Mouse (Mus musculus) thymus, postnatal 10 days (tissue): ENCODE measurements around the gene Ptpn18.
"Not testable (repeated sequence)": the region's sequence is repeated elsewhere in the genome, so short reads cannot be mapped to it uniquely, and the experiment has no call there.

Source experiments
- DNase-seq, 2 experiments: peaks; one replicate each; pipeline ENCODE4 v3.0.0; 2021; ENCODE audit warnings: low spot score in 2 of 2

Ptpn18 gene

GRCm38 (mm10) chr1:34459284-34460060 is at the start of gene Ptpn18:
Gene Ptpn18 (plus strand): TSS chr1:34459762.
- DNase-seq: peak; percentile 80 to 90

- DNase-seq: no peak
These were observed 31.1 kb upstream of the Ptpn18 start for GRCm38 (mm10) chr1:34428466-34428865.

GRCm38 (mm10) chr1:34429281-34429680 is 30.3 kb upstream of the Ptpn18 start:
- no peak for DNase-seq

- DNase-seq: no peak
These were observed 28.6 kb upstream of the Ptpn18 start for GRCm38 (mm10) chr1:34430981-34431380.

- DNase-seq: no peak
These were observed 28.1 kb upstream of the Ptpn18 start for GRCm38 (mm10) chr1:34431431-34431830.

GRCm38 (mm10) chr1:34432411-34432775 is 27.2 kb upstream of the Ptpn18 start:
- DNase-seq: no peak

GRCm38 (mm10) chr1:34432776-34433481 is 26.6 kb upstream of the Ptpn18 start:
- DNase-seq: peak; percentile 29 to 42

- peak in 1 of 2 experiments; percentile 34 for DNase-seq
These were observed 25.6 kb upstream of the Ptpn18 start for GRCm38 (mm10) chr1:34433891-34434521.

GRCm38 (mm10) chr1:34434660-34435160 is 24.9 kb upstream of the Ptpn18 start:
- DNase-seq: peak; percentile 76 to 90

GRCm38 (mm10) chr1:34435371-34436120 is 24.0 kb upstream of the Ptpn18 start:
- no peak for DNase-seq

GRCm38 (mm10) chr1:34436374-34436773 is 23.2 kb upstream of the Ptpn18 start:
- no peak for DNase-seq

GRCm38 (mm10) chr1:34437366-34437765 is 22.2 kb upstream of the Ptpn18 start:
- not testable (repeated sequence) for DNase-seq

- no peak for DNase-seq
These were observed 21.0 kb upstream of the Ptpn18 start for GRCm38 (mm10) chr1:34438381-34439051.

GRCm38 (mm10) chr1:34439215-34439960 is 20.2 kb upstream of the Ptpn18 start, which contains the start of the genes Ccdc115 and Imp4:
Gene Ccdc115 (minus strand): TSS chr1:34439672.
Gene Imp4 (plus strand): TSS chr1:34439851.
- peak; percentile 91 to 92 for DNase-seq

- no peak for DNase-seq
These were observed 19.5 kb upstream of the Ptpn18 start for GRCm38 (mm10) chr1:34439961-34440630.

- no peak for DNase-seq
These were observed 16.4 kb upstream of the Ptpn18 start for GRCm38 (mm10) chr1:34443124-34443523.

GRCm38 (mm10) chr1:34458431-34458830 is 1.1 kb upstream of the Ptpn18 start:
- no peak for DNase-seq

GRCm38 (mm10) chr1:34460061-34460441 is 489 bp downstream of the Ptpn18 start:
- peak in 1 of 2 experiments; percentile 36 for DNase-seq

GRCm38 (mm10) chr1:34462766-34463165 is 3.2 kb downstream of the Ptpn18 start:
- peak; percentile 71 to 88 for DNase-seq
